Mouse (Mus musculus) B cell, adult 2 months (primary cell): ENCODE results near the gene Gm45062.
A peak's percentile ranks its signal among the peaks of the same experiment; 100 is the strongest.

Source experiments
- DNase-seq, 2 experiments: peaks; one replicate each; pipeline ENCODE4 v3.0.0; 2022

Gm45062 gene

GRCm38 (mm10) chr6:8631986-8632632, 372.9 kb downstream of the Gm45062 start:
- DNase-seq, result peak; percentile 63 to 71

- DNase-seq, result no peak
These were observed 373.5 kb downstream of the Gm45062 start for GRCm38 (mm10) chr6:8632701-8633100.

- DNase-seq, result no peak
These were observed 378.9 kb downstream of the Gm45062 start for GRCm38 (mm10) chr6:8638122-8638521.

- DNase-seq, result no peak
These were observed 379.6 kb downstream of the Gm45062 start for GRCm38 (mm10) chr6:8638899-8639298.

GRCm38 (mm10) chr6:8639526-8639925, 380.3 kb downstream of the Gm45062 start:
- DNase-seq, result no peak

- DNase-seq, result no peak
These were observed 381.6 kb downstream of the Gm45062 start for GRCm38 (mm10) chr6:8640863-8641262.

GRCm38 (mm10) chr6:8644703-8645102, 385.5 kb downstream of the Gm45062 start:
- no peak for DNase-seq

GRCm38 (mm10) chr6:8645708-8646107, 386.5 kb downstream of the Gm45062 start:
- no peak for DNase-seq
